Mouse (Mus musculus) kidney, adult 18-20 months (tissue): Measurements from ENCODE around the gene Nkx6-1.

Experiments
- DNase-seq: peaks from one replicate; pipeline ENCODE4 v3.0.0; 2021

Nkx6-1 gene

GRCm38 (mm10) chr5:101658984-101659290, 5.9 kb downstream of the Nkx6-1 start:
- DNase-seq, result no peak

- no peak for DNase-seq
These were observed 6.4 kb downstream of the Nkx6-1 start for GRCm38 (mm10) chr5:101658188-101658983.

DNA sequence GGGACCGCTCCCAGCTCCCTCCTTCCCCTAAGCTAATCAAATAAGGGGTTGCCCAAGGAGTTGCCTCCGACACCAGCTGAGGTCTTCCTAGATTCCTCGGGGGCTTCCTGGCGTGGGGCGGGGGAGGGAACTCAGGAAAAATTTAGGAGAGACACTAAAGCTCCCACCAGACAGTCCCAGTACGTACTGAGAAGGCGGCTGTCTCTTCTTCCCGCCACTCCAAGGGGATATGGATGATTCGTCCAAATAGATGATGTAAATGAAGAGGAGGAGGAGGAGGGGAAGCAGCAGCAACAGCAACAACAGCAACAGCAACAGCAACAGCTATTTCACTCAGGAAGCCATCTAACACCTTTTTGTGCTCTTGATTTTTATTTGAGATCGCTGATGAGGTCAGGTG, 7.1 kb downstream of the Nkx6-1 start:
- no peak for DNase-seq

DNA sequence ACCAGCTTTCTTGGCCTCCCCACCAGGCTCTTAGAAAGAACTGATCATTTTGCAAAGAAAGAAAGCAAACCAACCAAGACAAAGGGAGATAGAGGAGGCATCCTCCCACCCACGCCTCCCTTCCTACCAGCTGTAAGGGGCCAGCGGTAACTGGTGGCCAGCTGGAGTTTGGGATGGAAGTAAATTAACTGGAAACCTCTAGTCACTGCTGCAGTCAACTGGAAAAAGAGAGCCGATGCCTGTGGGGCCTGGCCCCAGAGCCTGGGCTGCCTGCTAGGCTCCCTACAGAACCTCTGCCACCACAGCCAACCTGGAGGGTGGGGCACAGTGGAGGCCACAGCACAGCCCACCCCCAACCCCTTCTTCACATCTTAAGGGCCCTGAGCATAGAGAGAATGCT, 8.7 kb downstream of the Nkx6-1 start:
- no peak for DNase-seq

GRCm38 (mm10) chr5:101655418-101655817, 9.4 kb downstream of the Nkx6-1 start:
- no peak for DNase-seq

- DNase-seq, result no peak
These were observed 16.8 kb downstream of the Nkx6-1 start for GRCm38 (mm10) chr5:101647726-101648686.

DNA sequence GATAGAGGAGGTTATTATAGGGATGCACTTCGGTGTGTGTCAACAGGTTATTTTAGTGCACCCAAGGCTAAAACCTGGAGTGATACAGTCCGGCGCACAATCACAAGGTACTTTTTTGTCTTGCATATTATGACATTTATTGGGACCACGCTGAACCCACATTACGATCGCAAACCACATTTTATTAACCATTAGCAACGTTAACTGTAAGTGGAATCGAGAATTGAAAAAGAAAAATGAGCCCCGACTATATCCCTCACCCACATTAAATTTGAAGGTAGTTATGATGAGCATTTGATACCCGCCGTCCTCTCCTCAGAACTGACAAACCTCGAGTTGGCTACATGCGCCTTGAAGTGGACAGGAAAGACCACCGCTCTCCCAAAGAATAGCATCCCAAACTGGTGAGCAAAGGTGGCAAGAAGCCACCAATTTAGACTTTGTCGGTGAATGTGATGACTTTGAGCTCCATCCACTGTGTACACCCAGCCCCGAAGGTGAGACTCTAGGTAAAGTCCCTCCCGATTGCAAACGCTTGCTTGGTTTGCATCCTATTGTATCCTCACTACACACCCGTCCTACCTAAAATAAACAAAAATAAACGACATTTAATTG, 17.7 kb downstream of the Nkx6-1 start:
- no peak for DNase-seq

- DNase-seq, result no peak
These were observed 19.7 kb downstream of the Nkx6-1 start for GRCm38 (mm10) chr5:101645071-101645470.

DNA sequence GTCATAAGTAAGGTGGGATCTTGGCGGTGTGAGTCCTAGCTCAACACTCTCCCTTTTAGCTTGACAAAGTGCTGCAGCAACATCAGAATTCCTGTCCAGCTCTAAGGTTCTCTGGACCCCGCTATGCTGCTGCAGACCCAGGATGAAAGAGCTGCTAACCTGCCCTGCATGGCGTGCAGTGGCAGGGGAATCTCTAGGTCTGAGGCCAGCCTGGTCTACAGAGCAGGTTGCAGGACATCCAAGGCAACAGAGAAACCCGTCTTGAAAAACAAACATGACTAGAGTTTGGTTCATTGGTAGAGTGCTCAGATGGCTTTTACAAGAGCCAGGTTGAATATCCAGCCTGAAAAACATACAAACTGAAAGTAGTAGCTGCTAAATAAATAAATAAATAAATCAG, 26.7 kb downstream of the Nkx6-1 start:
- no peak for DNase-seq
